Mouse (Mus musculus) stomach, embryonic 14.5 days (tissue): Measurements from ENCODE around the gene Gm6657. TPM values are rescaled to one million over a fixed set of nuclear protein-coding genes. Genes with fewer than 3 reads are reported as not detected.

Source experiments
- ATAC-seq: fragments of 200-750 bp; cut with Nextera tagmentation; 2 replicates; pipeline ENCODE4 v1.8.0; 2017; ENCODE audit warnings: low read depth, moderate TSS enrichment; ENCODE audit not compliant: insufficient number of reproducible peaks, insufficient read depth, low FRiP score
- H3K27ac ChIP-seq: fragments of 300-500 bp; sonication (generic); 2 replicates; pipeline ENCODE4 v1.5.1; 2014; ENCODE audit warnings: mild to moderate bottlenecking, low read length, moderate library complexity, mixed read lengths
- H3K27me3 ChIP-seq: fragments of 300-500 bp; sonication (generic); 2 replicates; pipeline ENCODE4 v1.6.1; 2014; ENCODE audit warnings: low read length, control low read depth, mixed read lengths; ENCODE audit not compliant: control insufficient read depth, insufficient read depth
- H3K36me3 ChIP-seq: fragments of 300-500 bp; sonication (generic); 2 replicates; pipeline ENCODE4 v1.6.1; 2014; ENCODE audit warnings: mild to moderate bottlenecking, control low read depth, low read length, moderate library complexity, mixed read lengths; ENCODE audit not compliant: control insufficient read depth, insufficient read depth
- H3K4me1 ChIP-seq: fragments of 300-500 bp; sonication (generic); 2 replicates; pipeline ENCODE4 v1.6.1; 2014; ENCODE audit warnings: low read length, control low read depth, mixed read lengths; ENCODE audit not compliant: control insufficient read depth, insufficient read depth
- H3K4me2 ChIP-seq: fragments of 300-500 bp; sonication (generic); replicated peaks from 2 replicates; pipeline ENCODE4 v1.6.1; 2014; ENCODE audit warnings: low read depth, low read length, control low read depth
- H3K4me3 ChIP-seq: fragments of 300-500 bp; sonication (generic); 2 replicates; pipeline ENCODE4 v1.5.1; 2014; ENCODE audit warnings: low read depth, low read length, control low read depth
- H3K9ac ChIP-seq: fragments of 300-500 bp; sonication (generic); replicated peaks from 2 replicates; pipeline ENCODE4 v1.6.1; 2014; ENCODE audit warnings: low read depth, mild to moderate bottlenecking, control low read depth, low read length, moderate library complexity, mixed read lengths
- H3K9me3 ChIP-seq: fragments of 300-500 bp; sonication (generic); 2 replicates; pipeline ENCODE4 v1.6.1; 2016; ENCODE audit warnings: low read depth, low read length, control low read depth; ENCODE audit not compliant: control insufficient read depth
- WGBS: fragments of 180-500 bp; shearing (Covaris S2); extraction: QIAGEN DNeasy Blood & Tissue Kit; methylation state at CpG from one replicate; pipeline ENCODE4 v1.1.7; 2014; 5-methylcytosine and 5-hydroxymethylcytosine counted together
- polyA plus RNA-seq: library from polyadenylated mRNA; unstranded; fragments of >200 nt; fragmentation: Nextera tagmentation; extraction: Ambion mirVana; gene quantifications from 2 replicates; pipeline ENCODE4 v1.2.1, GENCODE M21; 2014

Gm6657 gene
- polyA plus RNA-seq, result not detected in 2 replicates

DNA sequence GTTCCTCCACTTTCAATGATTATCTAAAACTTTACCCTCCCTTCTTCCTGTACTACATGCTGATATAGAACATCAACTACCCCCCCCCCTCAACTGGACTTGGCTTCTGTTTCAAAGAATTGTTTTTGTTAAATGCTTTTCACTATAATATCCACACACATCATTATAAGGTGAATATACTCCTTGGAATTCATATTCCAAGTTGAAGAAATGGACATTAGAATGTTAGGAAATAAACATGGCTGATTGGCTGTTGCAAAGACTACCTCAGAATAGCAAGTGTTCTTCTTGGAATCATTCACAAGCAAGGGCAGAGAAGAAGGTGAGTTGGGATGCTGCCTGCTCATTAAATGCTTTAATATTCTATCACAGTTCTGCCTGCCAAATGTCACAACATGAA lies at the start of gene Gm6657:
Gene Gm6657 (plus strand): TSS at position 301 of the 400 bp plus-strand sequence.
- Histone ChIP-seq H3K27me3 (no peaks in the 10 kb centered on the region), H3K9ac (no peak within 1 kb of the TSS), H3K4me2 (no peak within 1 kb of the TSS), H3K4me3 (no peak within 1 kb of the TSS), H3K9me3 (no peaks in the 10 kb centered on the region), H3K36me3 (no peaks in the 10 kb centered on the region), H3K4me1 (no peaks in the 10 kb centered on the region), H3K27ac (no peak within 1 kb of the TSS)
- no peak for ATAC-seq

DNA sequence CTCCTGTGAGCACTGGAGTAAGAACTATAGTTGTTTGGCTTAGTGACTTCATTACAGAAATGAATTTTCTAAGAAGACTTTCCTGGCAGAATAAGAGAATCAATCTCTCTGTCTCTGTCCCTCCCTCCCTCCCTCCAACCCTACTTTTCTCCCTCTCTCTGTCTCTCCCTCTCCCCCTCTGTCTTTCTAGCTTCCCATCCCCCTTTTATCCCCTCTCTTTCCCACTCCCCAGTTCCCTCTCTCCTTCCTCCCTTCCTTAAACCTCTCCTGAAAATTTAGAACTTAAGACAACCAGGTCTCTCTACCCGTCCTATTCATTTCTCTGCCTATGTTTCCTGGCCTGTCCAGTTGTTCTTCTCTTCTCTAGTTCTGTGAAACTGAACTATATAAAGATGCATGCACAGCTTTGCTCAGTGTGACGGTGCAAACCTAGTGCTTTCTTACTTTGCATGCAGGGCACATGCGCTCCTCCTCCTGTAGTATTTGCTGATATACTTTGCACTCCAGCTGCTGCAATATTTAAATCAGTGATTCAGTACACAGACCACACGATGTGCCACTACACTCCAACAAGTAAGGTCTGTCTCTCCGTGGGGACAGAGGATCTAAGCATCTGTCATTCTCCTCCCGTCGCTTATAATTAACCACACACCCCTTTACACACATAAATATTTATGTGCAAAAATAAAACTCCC lies 40.6 kb upstream of the Gm6657 start:
- no peaks in the 10 kb centered on the region for H3K4me1 ChIP-seq
- no peaks in the 10 kb centered on the region for H3K27me3 ChIP-seq
- H3K27ac ChIP-seq, result no peak overlapping the region
- ATAC-seq, result no peak
- no peak overlapping the region for H3K4me3 ChIP-seq
- no peak overlapping the region for H3K9ac ChIP-seq
- no peaks in the 10 kb centered on the region for H3K36me3 ChIP-seq
- H3K4me2 ChIP-seq, result no peak overlapping the region
- 47% methylated on average over 7 of the region's 7 CpGs for WGBS
- no peaks in the 10 kb centered on the region for H3K9me3 ChIP-seq

DNA sequence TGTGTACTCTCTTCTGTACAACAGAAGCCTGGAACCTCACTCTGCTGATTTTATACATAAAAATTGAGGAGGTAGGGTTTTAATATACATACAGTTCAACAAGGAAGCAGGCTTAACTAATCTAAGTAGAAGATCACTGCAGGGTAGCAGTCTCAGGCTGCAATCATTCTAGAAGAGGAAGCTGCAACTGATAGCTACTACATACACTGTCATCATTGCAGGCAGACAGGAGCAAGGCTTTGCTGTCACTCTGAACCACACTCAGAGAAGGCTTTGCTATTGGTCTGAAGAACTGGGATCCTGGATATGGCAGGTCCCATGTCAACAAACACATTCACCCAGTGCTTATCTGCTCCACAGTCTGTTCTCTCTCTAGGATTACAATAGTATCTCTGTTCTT lies 23.9 kb upstream of the Gm6657 start:
- no peak overlapping the region for H3K4me3 ChIP-seq
- no peaks in the 10 kb centered on the region for H3K9me3 ChIP-seq
- no peak overlapping the region for H3K27ac ChIP-seq
- H3K4me1 ChIP-seq, result no peaks in the 10 kb centered on the region
- no peak for ATAC-seq
- no peaks in the 10 kb centered on the region for H3K36me3 ChIP-seq
- no peaks in the 10 kb centered on the region for H3K27me3 ChIP-seq
- H3K9ac ChIP-seq, result no peak overlapping the region
- H3K4me2 ChIP-seq, result no peak overlapping the region

DNA sequence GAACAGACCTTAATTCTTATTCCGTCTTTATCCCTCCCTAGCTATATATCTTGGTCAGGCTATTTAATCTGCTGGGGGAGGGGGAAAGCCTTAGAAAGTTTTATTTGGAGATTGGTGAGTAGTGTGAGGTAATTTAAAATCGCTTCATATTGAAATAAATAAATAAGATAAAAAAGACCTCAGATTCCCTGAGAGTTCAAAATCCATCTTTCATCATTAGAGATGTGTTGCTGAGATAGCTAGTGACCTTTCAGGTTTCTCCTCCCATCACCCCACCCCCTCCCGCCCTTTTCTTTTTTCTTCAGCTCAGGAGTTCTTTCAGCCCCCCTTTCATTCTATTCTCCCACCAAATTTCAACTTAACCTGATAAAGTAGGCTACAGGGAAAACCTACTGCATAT lies 20.1 kb upstream of the Gm6657 start:
- no peaks in the 10 kb centered on the region for H3K4me1 ChIP-seq
- no peak overlapping the region for H3K9ac ChIP-seq
- H3K4me2 ChIP-seq, result no peak overlapping the region
- H3K36me3 ChIP-seq, result no peaks in the 10 kb centered on the region
- H3K9me3 ChIP-seq, result no peaks in the 10 kb centered on the region
- 66% methylated on average over 3 of the region's 3 CpGs for WGBS
- H3K4me3 ChIP-seq, result no peak overlapping the region
- H3K27ac ChIP-seq, result no peak overlapping the region
- no peak for ATAC-seq
- no peaks in the 10 kb centered on the region for H3K27me3 ChIP-seq

DNA sequence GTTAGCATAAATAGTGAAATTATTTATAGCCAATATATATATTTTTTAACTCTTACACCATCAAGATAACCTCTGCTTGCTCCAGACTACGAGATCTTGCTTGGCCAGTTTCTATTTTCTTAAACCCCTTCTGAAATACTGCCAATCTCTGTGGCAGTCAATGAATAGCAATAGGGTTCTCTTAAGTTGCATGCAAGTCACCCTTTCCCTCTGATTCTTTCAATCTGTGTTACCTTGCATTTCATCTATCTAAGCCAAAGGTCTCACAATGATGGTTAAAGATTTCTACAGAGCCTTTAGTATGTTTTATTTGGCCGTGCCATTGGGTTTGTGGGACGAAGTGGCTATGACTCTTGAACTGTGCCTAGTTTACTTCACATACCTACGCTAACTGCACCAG lies 19.4 kb upstream of the Gm6657 start:
- H3K4me1 ChIP-seq, result no peaks in the 10 kb centered on the region
- H3K27ac ChIP-seq, result no peak overlapping the region
- no peaks in the 10 kb centered on the region for H3K27me3 ChIP-seq
- H3K9ac ChIP-seq, result no peak overlapping the region
- WGBS, result 89% methylated on average over 4 of the region's 4 CpGs
- no peak overlapping the region for H3K4me2 ChIP-seq
- H3K36me3 ChIP-seq, result no peaks in the 10 kb centered on the region
- no peaks in the 10 kb centered on the region for H3K9me3 ChIP-seq
- ATAC-seq, result no peak
- no peak overlapping the region for H3K4me3 ChIP-seq

DNA sequence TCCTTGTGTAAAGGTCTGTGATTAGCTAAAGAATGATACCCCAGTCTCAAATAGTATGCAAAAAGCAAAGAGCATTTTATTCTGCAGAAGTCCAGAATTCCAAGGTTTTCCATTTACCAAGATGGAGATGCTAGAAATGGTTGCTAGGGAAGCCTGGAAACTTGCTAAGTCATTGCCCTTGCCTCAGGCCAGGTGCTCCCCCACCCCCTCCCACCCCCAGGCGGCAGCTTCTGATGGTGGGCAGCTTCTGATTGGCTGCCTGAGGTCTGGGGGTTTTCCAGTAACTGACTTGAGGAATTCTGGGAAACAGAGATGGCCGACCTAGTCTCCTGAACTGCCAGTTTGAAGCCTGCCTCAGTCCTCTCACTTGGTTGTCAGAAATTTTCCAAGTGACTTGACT lies 12.6 kb upstream of the Gm6657 start:
- H3K9ac ChIP-seq, result no peak overlapping the region
- H3K4me1 ChIP-seq, result no peaks in the 10 kb centered on the region
- H3K27me3 ChIP-seq, result no peaks in the 10 kb centered on the region
- H3K4me2 ChIP-seq, result no peak overlapping the region
- no peaks in the 10 kb centered on the region for H3K36me3 ChIP-seq
- no peaks in the 10 kb centered on the region for H3K9me3 ChIP-seq
- 75% methylated on average over 2 of the region's 2 CpGs for WGBS
- ATAC-seq, result no peak
- no peak overlapping the region for H3K4me3 ChIP-seq
- H3K27ac ChIP-seq, result no peak overlapping the region

DNA sequence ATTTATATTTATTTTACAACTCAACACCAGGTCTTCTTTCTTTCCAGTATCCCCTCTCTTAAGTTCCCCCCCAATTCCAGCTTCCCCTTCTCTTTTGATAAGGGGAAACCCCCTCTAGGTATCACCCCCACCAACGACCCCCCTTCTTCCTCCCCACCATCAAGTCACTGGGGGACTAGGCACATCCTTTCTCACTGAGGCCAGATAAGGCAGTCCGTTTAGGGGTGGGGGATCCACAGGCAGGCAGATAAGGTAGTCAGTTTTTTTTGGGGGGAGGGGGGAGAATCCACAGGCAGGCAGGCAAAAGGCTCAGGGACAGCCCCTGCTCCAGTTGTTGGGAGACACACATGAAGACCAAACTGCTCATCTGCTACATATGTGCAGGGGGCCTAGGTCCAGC lies 1.3 kb downstream of the Gm6657 start:
- no peaks in the 10 kb centered on the region for H3K27me3 ChIP-seq
- no peak overlapping the region for H3K4me2 ChIP-seq
- ATAC-seq, result no peak
- no peaks in the 10 kb centered on the region for H3K4me1 ChIP-seq
- H3K9me3 ChIP-seq, result no peaks in the 10 kb centered on the region
- 43% methylated on average over 2 of the region's 2 CpGs for WGBS
- no peak overlapping the region for H3K9ac ChIP-seq
- no peaks in the 10 kb centered on the region for H3K36me3 ChIP-seq
- H3K4me3 ChIP-seq, result no peak overlapping the region
- H3K27ac ChIP-seq, result no peak overlapping the region

DNA sequence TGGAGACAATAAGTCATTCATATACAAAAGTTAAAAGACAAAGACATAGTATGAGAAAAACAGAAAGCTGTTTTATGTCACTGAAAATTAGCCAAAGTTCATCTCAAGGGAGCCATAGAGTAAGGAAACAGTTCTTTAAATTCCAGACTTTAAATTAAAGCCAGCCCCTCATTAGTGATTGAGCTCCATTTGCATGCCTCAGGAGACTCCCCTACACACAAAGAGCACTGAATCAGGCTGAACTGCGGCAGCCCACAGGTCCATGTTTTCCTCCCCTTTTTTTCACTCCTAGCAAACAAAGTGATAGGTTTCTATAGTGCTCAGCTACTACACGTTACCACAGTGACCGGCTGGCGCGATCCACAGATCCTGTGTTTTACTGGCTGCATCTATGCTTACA lies 9.6 kb downstream of the Gm6657 start:
- no peaks in the 10 kb centered on the region for H3K27me3 ChIP-seq
- H3K9ac ChIP-seq, result no peak overlapping the region
- no peaks in the 10 kb centered on the region for H3K36me3 ChIP-seq
- no peaks in the 10 kb centered on the region for H3K4me1 ChIP-seq
- no peak for ATAC-seq
- H3K4me3 ChIP-seq, result no peak overlapping the region
- 73% methylated on average over 5 of the region's 5 CpGs for WGBS
- no peak overlapping the region for H3K4me2 ChIP-seq
- no peak overlapping the region for H3K27ac ChIP-seq
- H3K9me3 ChIP-seq, result no peaks in the 10 kb centered on the region

DNA sequence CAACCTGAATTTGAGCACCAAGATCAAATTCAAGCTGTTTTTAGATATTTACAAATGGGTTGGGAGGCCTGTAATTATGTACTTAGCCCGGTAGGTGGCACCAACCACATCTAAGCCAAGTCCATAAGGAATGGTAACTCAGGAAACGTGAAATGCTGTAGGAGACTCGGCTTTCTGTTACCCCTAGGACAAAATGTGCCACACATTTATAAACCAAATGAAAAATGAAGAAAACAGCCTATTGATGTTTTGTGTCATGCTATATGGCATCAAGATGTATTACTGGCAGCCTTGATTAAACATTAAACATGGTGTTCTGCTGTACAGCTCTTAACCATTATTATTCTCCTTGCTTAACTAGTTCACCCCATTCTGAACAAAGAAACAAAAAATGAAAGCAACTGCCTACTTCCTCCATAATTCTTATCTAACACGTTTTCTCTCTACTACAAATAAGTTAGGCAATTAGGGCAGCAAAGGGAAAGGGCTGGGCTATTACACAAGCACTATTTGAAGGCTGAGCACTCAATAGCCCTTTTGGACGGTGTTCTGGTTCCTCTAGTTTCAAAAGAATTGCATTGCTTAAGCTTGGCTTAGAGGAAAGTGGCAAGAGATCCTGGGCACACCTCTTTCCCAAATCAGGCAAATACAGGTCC lies 12.0 kb downstream of the Gm6657 start:
- peak; percentile 33; the same call in 1 of the 2 replicates for ATAC-seq
- no peak overlapping the region for H3K27ac ChIP-seq
- WGBS, result 14% methylated on average over 5 of the region's 5 CpGs

More for the DNA sequence above, 12.0 kb downstream of the Gm6657 start:
- Histone ChIP-seq H3K4me3 (no peak overlapping the region), H3K36me3 (no peaks in the 10 kb centered on the region), H3K27me3 (no peaks in the 10 kb centered on the region), H3K9me3 (no peaks in the 10 kb centered on the region), H3K4me2 (no peak overlapping the region; the same call in 1 of the 2 replicates), H3K9ac (no peak overlapping the region), H3K4me1 (no peaks in the 10 kb centered on the region)
